Mouse (Mus musculus): Measurements from ENCODE around the gene Gm20518.

The Gm20518 gene

DNA sequence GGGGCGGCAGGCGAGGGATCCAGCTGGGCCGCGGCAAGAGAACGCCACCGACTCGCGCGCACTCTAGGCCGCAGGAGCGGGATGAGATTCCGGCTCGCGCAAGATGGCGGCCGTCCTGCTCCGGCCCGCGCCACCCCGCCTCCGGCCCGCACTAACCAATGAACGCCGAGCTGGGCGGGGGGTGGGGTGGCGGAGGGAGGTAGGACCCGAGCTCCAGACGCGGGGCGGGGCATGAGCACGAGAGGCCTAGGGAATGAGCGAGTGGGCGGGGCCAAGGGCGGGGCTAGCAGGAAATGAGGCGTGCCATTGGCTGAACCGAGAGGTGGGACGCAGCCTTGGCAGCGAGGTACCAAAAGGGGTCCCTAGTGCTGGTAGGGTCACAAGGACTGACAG lies at the start of gene Gm20518:
Gene Gm20518, minus strand, starts transcription at position 105 of the 393 bp plus-strand sequence.
- ChIA-PET POLR2A (interaction anchor here (0.6 to 4.6 kb wide), 103 partner anchors 8 to 921 kb away, joined by 3 to 52 read pairs (median 5); partner anchors contain the start of genes Ess2 (in 3 of the 4), Gsc2 (in 3 of the 4), Slc25a1 (in 3 of the 4) and Cdc45 (in 1 of the 4)), CTCF (interaction anchor here (0.5 to 2.8 kb wide), 24 partner anchors 8 to 744 kb away, joined by 3 to 14 read pairs (median 4); partner anchors contain the start of genes Ccdc116 (in 1 of the 4), Dgcr6 (in 1 of the 4), Ess2 (in 1 of the 4) and Slc25a1 (in 1 of the 4))

GRCm38 (mm10) chr16:17939255-17939751 lies 47.8 kb upstream of the Gm20518 start:
- ChIA-PET CTCF (interaction anchor here (0.7 to 5.1 kb wide), 31 partner anchors 10 to 272 kb away, joined by 3 to 61 read pairs (median 4); partner anchors contain the start of genes Gsc2 (in 4 of the 4), Slc25a1 (in 3 of the 4), Dgcr6 (in 1 of the 4) and Ess2 (in 1 of the 4)), POLR2A (interaction anchor here (0.7 to 6.1 kb wide), 12 partner anchors 11 to 48 kb away, joined by 4 to 70 read pairs (median 7); partner anchors contain the start of genes Slc25a1 (in 3 of the 4), Ess2 (in 1 of the 4), Gm20518 (in 1 of the 4) and Gsc2 (in 1 of the 4))

- CTCF ChIA-PET = interaction anchor here (0.6 to 5.1 kb wide), 33 partner anchors 10 to 664 kb away, joined by 3 to 61 read pairs (median 4); partner anchors contain the start of genes Gsc2 (in 4 of the 4), Slc25a1 (in 3 of the 4), Dgcr6 (in 1 of the 4) and Ess2 (in 1 of the 4)
Measured at GRCm38 (mm10) chr16:17938821-17939220, 47.4 kb upstream of the Gm20518 start.

GRCm38 (mm10) chr16:17938187-17938586 lies 46.7 kb upstream of the Gm20518 start:
- CTCF ChIA-PET = interaction anchor here (0.6 to 5.1 kb wide), 30 partner anchors 9 to 665 kb away, joined by 3 to 61 read pairs (median 4); partner anchors contain the start of genes Gsc2 (in 3 of the 4), Slc25a1 (in 3 of the 4), Dgcr6 (in 1 of the 4) and Ess2 (in 1 of the 4)
- POLR2A ChIA-PET = interaction anchor here (1.0 to 6.1 kb wide), 12 partner anchors 10 to 47 kb away, joined by 3 to 70 read pairs (median 7); partner anchors contain the start of genes Slc25a1 (in 3 of the 4), Gm20518 (in 2 of the 4), Ess2 (in 1 of the 4) and Gsc2 (in 1 of the 4)

More at GRCm38 (mm10) chr16:17938821-17939220, 47.4 kb upstream of the Gm20518 start:
- POLR2A ChIA-PET = interaction anchor here (0.7 to 6.1 kb wide), 12 partner anchors 11 to 48 kb away, joined by 4 to 70 read pairs (median 7); partner anchors contain the start of genes Slc25a1 (in 3 of the 4), Ess2 (in 1 of the 4), Gm20518 (in 1 of the 4) and Gsc2 (in 1 of the 4)

DNA sequence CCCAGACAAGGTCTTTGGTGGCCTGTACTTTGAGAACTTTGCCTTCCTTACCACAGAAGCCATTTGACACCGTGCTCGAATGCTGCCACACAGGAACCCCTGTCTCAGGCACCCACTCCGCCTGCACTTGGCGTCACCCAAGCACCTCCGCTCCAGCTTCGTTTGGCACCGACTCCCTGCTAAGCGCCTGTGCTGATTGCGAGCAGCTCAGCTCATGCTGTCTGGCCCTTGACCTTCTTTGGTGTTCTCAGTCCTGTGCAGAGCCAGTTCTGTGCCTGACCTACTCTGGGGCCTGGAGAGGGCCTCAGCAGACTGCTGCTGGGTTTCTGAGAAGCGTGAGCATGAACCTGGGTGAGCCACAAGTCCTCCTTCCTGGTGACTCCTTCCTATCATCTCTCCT lies 45.3 kb upstream of the Gm20518 start:
- POLR2A ChIA-PET = interaction anchor here in 3 of 4 experiments (0.7 to 6.1 kb wide), 11 partner anchors 9 to 153 kb away, joined by 3 to 70 read pairs (median 6); partner anchors contain the start of genes Slc25a1 (in 3 of the 3), Ess2 (in 1 of the 3), Gm20518 (in 1 of the 3) and Gsc2 (in 1 of the 3)
- CTCF ChIA-PET = interaction anchor here in 2 of 4 experiments (0.9 to 5.1 kb wide), 5 partner anchors 8 to 111 kb away, joined by 3 to 61 read pairs (median 7); partner anchors contain the start of gene Slc25a1 (in 1 of the 2)

GRCm38 (mm10) chr16:17934445-17934910 lies 43.0 kb upstream of the Gm20518 start:
- POLR2A ChIA-PET = interaction anchor here in 3 of 4 experiments (1.3 to 8.3 kb wide), 6 partner anchors 9 to 43 kb away, joined by 3 to 91 read pairs (median 6); partner anchors contain the start of gene Gm20518 (in 1 of the 3)
- CTCF ChIA-PET = interaction anchor here in 3 of 4 experiments (0.6 to 1.2 kb wide), 3 partner anchors 13 to 259 kb away, joined by 3 read pairs; partner anchors contain the start of gene Gsc2 (in 1 of the 3)

- CTCF ChIA-PET = interaction anchor here in 2 of 4 experiments (1.2 kb wide), 2 partner anchors 12 to 19 kb away, joined by 3 read pairs; partner anchors contain the start of gene Gsc2 (in 1 of the 2)
- POLR2A ChIA-PET = interaction anchor here in 3 of 4 experiments (0.9 to 8.3 kb wide), 9 partner anchors 9 to 42 kb away, joined by 3 to 91 read pairs (median 3); partner anchors contain the start of gene Gm20518 (in 1 of the 3)
Measured at GRCm38 (mm10) chr16:17933594-17934444, 42.3 kb upstream of the Gm20518 start.

DNA sequence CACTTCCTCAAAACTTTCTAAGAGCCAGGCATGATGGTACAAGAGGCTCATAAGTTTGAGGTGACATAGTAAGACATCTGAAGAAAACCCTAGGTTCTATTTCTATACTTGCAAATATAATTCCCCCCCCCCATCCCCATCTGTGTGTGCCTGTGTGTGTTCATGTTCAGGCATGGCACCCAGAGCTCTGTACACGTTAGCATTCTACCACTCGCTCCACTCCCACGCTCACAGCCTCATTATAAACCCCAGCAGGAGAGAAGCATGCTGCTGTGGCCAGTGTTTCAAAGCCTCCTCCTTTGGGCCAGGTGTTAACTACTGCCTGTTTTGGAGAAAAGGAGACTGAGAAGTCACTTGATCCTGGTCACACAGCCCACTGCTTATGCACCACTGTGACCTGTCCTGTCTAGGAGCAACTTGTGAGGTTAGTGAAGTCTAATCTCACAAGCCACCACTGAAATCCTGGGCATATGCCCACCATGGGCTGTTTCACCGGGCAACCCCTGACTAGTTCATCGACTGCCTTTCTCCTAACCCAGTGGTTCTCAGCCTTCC lies 40.5 kb upstream of the Gm20518 start:
- POLR2A ChIA-PET = interaction anchor here in 3 of 4 experiments (0.9 to 11.3 kb wide), 4 partner anchors 10 to 40 kb away, joined by 3 to 180 read pairs (median 47); partner anchors contain the start of genes Ess2 (in 1 of the 3), Gm20518 (in 1 of the 3) and Gsc2 (in 1 of the 3)
- CTCF ChIA-PET = no interaction called here

GRCm38 (mm10) chr16:17929631-17930030 lies 38.2 kb upstream of the Gm20518 start:
- ChIA-PET CTCF (interaction anchor here (0.7 to 4.1 kb wide), 16 partner anchors 9 to 514 kb away, joined by 3 to 61 read pairs (median 11); partner anchors contain the start of genes Dgcr6 (in 1 of the 4) and Gsc2 (in 1 of the 4)), POLR2A (interaction anchor here in 3 of 4 experiments (0.6 to 11.3 kb wide), 58 partner anchors 8 to 818 kb away, joined by 3 to 180 read pairs (median 8); partner anchors contain the start of genes Gm20518 (in 3 of the 3), Gsc2 (in 3 of the 3), Ess2 (in 2 of the 3) and Dgcr2 (in 1 of the 3))

DNA sequence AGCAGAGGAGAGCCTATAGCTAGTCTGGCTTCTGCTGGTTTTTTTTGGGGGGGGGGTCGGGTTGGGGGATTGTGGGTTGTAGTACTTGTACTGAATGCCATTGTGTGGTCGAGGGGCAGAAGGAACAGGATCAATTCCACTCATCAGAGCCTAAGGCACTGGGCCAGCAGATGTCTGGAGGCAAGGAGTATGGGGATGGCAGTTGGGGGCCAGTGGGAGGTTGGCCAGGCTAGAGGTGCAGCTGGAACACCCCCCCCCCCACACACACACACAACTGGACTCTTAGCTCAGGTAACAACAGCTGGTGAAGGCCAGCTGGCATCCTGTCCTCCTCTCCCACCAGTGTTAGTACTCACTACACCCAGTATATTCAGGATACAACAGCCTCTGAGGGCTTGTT lies 37.7 kb upstream of the Gm20518 start:
- CTCF ChIA-PET = interaction anchor here (0.6 to 4.1 kb wide), 32 partner anchors 9 to 689 kb away, joined by 3 to 61 read pairs (median 7); partner anchors contain the start of genes Dgcr6 (in 3 of the 4), Ess2 (in 1 of the 4), Gm20518 (in 1 of the 4) and Gsc2 (in 1 of the 4)
- POLR2A ChIA-PET = interaction anchor here in 3 of 4 experiments (0.6 to 11.3 kb wide), 91 partner anchors 8 to 817 kb away, joined by 3 to 180 read pairs (median 6); partner anchors contain the start of genes Ess2 (in 3 of the 3), Gm20518 (in 3 of the 3), Gsc2 (in 3 of the 3) and Dgcr6 (in 2 of the 3)

GRCm38 (mm10) chr16:17928627-17929104 lies 37.2 kb upstream of the Gm20518 start:
- ChIA-PET CTCF (interaction anchor here (0.6 to 4.1 kb wide), 36 partner anchors 8 to 690 kb away, joined by 3 to 61 read pairs (median 7); partner anchors contain the start of genes Dgcr6 (in 3 of the 4), Ess2 (in 1 of the 4), Gm20518 (in 1 of the 4) and Gsc2 (in 1 of the 4)), POLR2A (interaction anchor here in 3 of 4 experiments (0.6 to 11.3 kb wide), 107 partner anchors 7 to 696 kb away, joined by 3 to 180 read pairs (median 5); partner anchors contain the start of genes Dgcr6 (in 3 of the 3), Ess2 (in 3 of the 3), Gm20518 (in 3 of the 3) and Gsc2 (in 3 of the 3))

- ChIA-PET CTCF (interaction anchor here in 3 of 4 experiments (0.6 to 4.1 kb wide), 36 partner anchors 8 to 370 kb away, joined by 3 to 61 read pairs (median 6); partner anchors contain the start of genes Dgcr6 (in 3 of the 3), Ess2 (in 2 of the 3), Gm20518 (in 1 of the 3) and Gsc2 (in 1 of the 3)), POLR2A (interaction anchor here in 3 of 4 experiments (0.6 to 11.3 kb wide), 100 partner anchors 9 to 522 kb away, joined by 3 to 180 read pairs (median 5); partner anchors contain the start of genes Dgcr6 (in 3 of the 3), Ess2 (in 3 of the 3), Gm20518 (in 3 of the 3) and Gsc2 (in 3 of the 3))
Measured at GRCm38 (mm10) chr16:17928087-17928580, 36.7 kb upstream of the Gm20518 start, which contains the start of gene Slc25a1. Gene Slc25a1, minus strand, starts transcription at chr16:17928219.

DNA sequence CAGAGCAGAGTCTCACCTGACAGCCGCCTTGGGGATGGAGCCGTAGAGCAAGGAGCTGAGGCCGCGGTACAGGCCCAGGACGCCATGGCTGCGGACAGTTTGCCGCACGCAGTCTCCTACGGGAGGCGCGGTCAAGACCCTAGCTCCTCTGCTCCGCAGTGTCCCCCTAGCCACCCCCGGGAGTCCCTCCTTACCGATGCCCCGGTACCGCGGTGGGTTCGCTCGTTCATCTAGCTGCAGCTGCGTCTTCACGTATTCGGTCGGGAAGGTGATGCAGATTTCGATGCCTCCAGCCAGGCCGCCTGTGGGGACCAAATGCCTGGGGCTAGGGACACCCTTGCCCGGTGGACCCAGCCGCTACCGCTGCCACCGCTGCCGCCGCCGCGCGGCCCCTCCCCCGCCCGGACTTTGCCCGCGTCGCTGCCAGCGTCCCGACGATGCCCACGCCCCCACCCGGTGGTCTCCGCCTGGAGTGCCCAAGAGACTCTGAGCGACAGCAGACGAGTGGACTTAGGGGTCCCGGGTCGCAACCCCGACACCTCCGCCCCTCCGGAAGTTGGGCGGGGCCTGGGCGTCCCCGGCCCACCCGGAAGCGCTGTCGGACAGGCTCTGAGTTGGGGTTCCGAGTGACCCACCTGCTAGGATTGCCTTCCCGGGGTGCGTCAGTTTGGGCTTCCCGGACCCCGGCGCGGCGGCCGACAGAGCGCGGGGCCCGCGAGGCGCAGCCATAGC lies 36.0 kb upstream of the Gm20518 start:
- POLR2A ChIA-PET = interaction anchor here in 3 of 4 experiments (0.6 to 11.3 kb wide), 72 partner anchors 8 to 522 kb away, joined by 3 to 180 read pairs (median 6); partner anchors contain the start of genes Ess2 (in 3 of the 3), Gm20518 (in 3 of the 3), Gsc2 (in 3 of the 3) and Dgcr6 (in 2 of the 3)

DNA sequence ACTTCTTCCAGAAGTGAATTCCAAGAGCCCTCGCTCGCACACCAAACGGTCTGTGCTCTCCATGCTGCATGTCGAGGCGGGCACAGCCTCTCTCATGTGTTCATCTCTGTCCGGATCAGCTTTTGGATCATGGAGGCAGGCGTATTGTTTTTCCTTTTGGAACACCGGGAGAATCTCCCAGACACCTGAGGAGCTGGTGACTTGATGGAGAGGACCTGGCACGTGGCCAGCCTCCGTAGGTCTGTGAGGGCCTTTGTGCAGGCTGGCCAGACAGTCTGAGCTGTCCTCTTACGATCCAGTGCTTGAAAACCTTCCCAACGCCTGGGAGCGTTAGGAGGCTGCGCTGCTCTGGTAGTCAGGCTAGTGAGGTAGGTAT lies 30.7 kb upstream of the Gm20518 start:
- CTCF ChIA-PET = interaction anchor here (0.6 to 3.1 kb wide), 27 partner anchors 7 to 340 kb away, joined by 3 to 24 read pairs (median 5); partner anchors contain the start of genes Ess2 (in 2 of the 4), Dgcr6 (in 1 of the 4), Gm20518 (in 1 of the 4) and Prodh (in 1 of the 4)
- POLR2A ChIA-PET = interaction anchor here (0.6 to 13.2 kb wide), 65 partner anchors 4 to 425 kb away, joined by 3 to 180 read pairs (median 4); partner anchors contain the start of genes Ess2 (in 3 of the 4), Ranbp1 (in 3 of the 4), Trmt2a (in 3 of the 4) and Gm20518 (in 2 of the 4)

More for the DNA sequence above, 36.0 kb upstream of the Gm20518 start:
- CTCF ChIA-PET = interaction anchor here in 3 of 4 experiments (0.6 to 4.1 kb wide), 26 partner anchors 7 to 283 kb away, joined by 3 to 61 read pairs (median 7); partner anchors contain the start of genes Ess2 (in 2 of the 3), Dgcr6 (in 1 of the 3), Gm20518 (in 1 of the 3) and Gsc2 (in 1 of the 3)
